Mouse (Mus musculus): ENCODE results near the gene Erich4. TPM values are rescaled to one million over a fixed set of nuclear protein-coding genes. Genes with fewer than 3 reads are reported as not detected.

Gene Erich4
- polyA plus RNA-seq, 1 experiment from 2014 or later: not detected

- Histone ChIP-seq H3K27ac (no peak overlapping the region), H3K36me3 (peaks cover 39% of the 10 kb centered on the region), H3K9ac (no peak overlapping the region), H3K9me3 (no peaks in the 10 kb centered on the region), H3K4me1 (no peaks in the 10 kb centered on the region), H3K4me3 (no peak overlapping the region), H3K27me3 (replicated peaks) (no peaks in the 10 kb centered on the region), H3K4me2 (replicated peaks) (no peak overlapping the region)
- ATAC-seq (ENCODE audit: low FRiP score, low read depth): no peak; the same call in 1 of the 2 replicates
- WGBS: 94% methylated on average over 5 of the region's 5 CpGs
Observed at GRCm38 (mm10) chr7:25637099-25637498, 21.4 kb upstream of the Erich4 start.

- Histone ChIP-seq H3K4me3 (no peak overlapping the region), H3K9ac (no peak overlapping the region), H3K27me3 (replicated peaks) (no peaks in the 10 kb centered on the region), H3K4me2 (replicated peaks) (no peak overlapping the region), H3K9me3 (no peaks in the 10 kb centered on the region), H3K4me1 (no peaks in the 10 kb centered on the region), H3K27ac (no peak overlapping the region), H3K36me3 (peaks cover 45% of the 10 kb centered on the region)
- no peak for ATAC-seq (ENCODE audit: low FRiP score, low read depth)
- 78% methylated on average over 3 of the region's 3 CpGs for WGBS
Observed at GRCm38 (mm10) chr7:25636373-25636772, 20.7 kb upstream of the Erich4 start.

GRCm38 (mm10) chr7:25632679-25633078 lies 17.0 kb upstream of the Erich4 start:
- peaks cover 57% of the 10 kb centered on the region for H3K36me3 ChIP-seq
- 89% methylated on average over 5 of the region's 5 CpGs for WGBS
- no peak overlapping the region for H3K4me2 ChIP-seq (replicated peaks)
- H3K4me1 ChIP-seq: peaks cover 2% of the 10 kb centered on the region; the same call in 1 of the 2 replicates
- ATAC-seq (ENCODE audit: low FRiP score, low read depth): no peak
- no peak overlapping the region for H3K4me3 ChIP-seq
- H3K27me3 ChIP-seq (replicated peaks): peaks cover 15% of the 10 kb centered on the region
- no peak overlapping the region for H3K27ac ChIP-seq
- H3K9ac ChIP-seq: no peak overlapping the region
- no peaks in the 10 kb centered on the region for H3K9me3 ChIP-seq

- H3K4me1 ChIP-seq: peaks cover 12% of the 10 kb centered on the region
- H3K36me3 ChIP-seq: peaks cover 56% of the 10 kb centered on the region
- peaks cover 21% of the 10 kb centered on the region for H3K27me3 ChIP-seq (replicated peaks)
- H3K4me2 ChIP-seq (replicated peaks): peak overlapping the region; percentile 57
- WGBS: 70% methylated on average over 8 of the region's 8 CpGs
- H3K27ac ChIP-seq: no peak overlapping the region
- H3K4me3 ChIP-seq: no peak overlapping the region
- no peak for ATAC-seq (ENCODE audit: low FRiP score, low read depth)
- H3K9me3 ChIP-seq: no peaks in the 10 kb centered on the region
- no peak overlapping the region for H3K9ac ChIP-seq
Observed at GRCm38 (mm10) chr7:25628323-25628620, 12.6 kb upstream of the Erich4 start.

- 21% methylated on average over 37 of the region's 38 CpGs for WGBS
- peak overlapping the region; percentile 57 for H3K4me2 ChIP-seq (replicated peaks)
- H3K27me3 ChIP-seq (replicated peaks): peaks cover 21% of the 10 kb centered on the region
- peak overlapping the region; percentile 22; the same call in 1 of the 2 replicates for H3K4me3 ChIP-seq
- peak overlapping the region; percentile 21 for H3K9ac ChIP-seq
- ATAC-seq (ENCODE audit: low FRiP score, low read depth): peak; percentile 27; the same call in 1 of the 2 replicates
- H3K27ac ChIP-seq: no peak overlapping the region
- peaks cover 50% of the 10 kb centered on the region for H3K36me3 ChIP-seq
- no peaks in the 10 kb centered on the region for H3K9me3 ChIP-seq
- H3K4me1 ChIP-seq: peaks cover 12% of the 10 kb centered on the region
Observed at GRCm38 (mm10) chr7:25627431-25628322, 12.0 kb upstream of the Erich4 start.

- H3K4me3 ChIP-seq: peak within 1 kb of the TSS; percentile 22; the same call in 1 of the 2 replicates
- ATAC-seq (ENCODE audit: low FRiP score, low read depth): peak; percentile 25; the same call in 1 of the 2 replicates
- 18% methylated on average over 29 of the region's 29 CpGs for WGBS
- no peaks in the 10 kb centered on the region for H3K9me3 ChIP-seq
- H3K4me1 ChIP-seq: peaks cover 12% of the 10 kb centered on the region
- H3K27ac ChIP-seq: no peak within 1 kb of the TSS
- H3K4me2 ChIP-seq (replicated peaks): peak within 1 kb of the TSS; percentile 57
- H3K27me3 ChIP-seq (replicated peaks): peaks cover 21% of the 10 kb centered on the region
- H3K9ac ChIP-seq: peak within 1 kb of the TSS; percentile 21
- H3K36me3 ChIP-seq: peaks cover 50% of the 10 kb centered on the region
Observed at GRCm38 (mm10) chr7:25626509-25627430, 11.1 kb upstream of the Erich4 start, which contains the start of gene B3gnt8. Gene B3gnt8, plus strand, starts transcription at chr7:25626654.

GRCm38 (mm10) chr7:25625594-25626250 lies 10.0 kb upstream of the Erich4 start:
- ATAC-seq (ENCODE audit: low FRiP score, low read depth): no peak
- 77% methylated on average over 10 of the region's 10 CpGs for WGBS
- H3K9me3 ChIP-seq: no peaks in the 10 kb centered on the region
- no peak overlapping the region for H3K4me3 ChIP-seq
- H3K36me3 ChIP-seq: peaks cover 40% of the 10 kb centered on the region
- peaks cover 21% of the 10 kb centered on the region for H3K27me3 ChIP-seq (replicated peaks)
- H3K4me1 ChIP-seq: peaks cover 12% of the 10 kb centered on the region
- H3K9ac ChIP-seq: no peak overlapping the region
- no peak overlapping the region for H3K27ac ChIP-seq
- H3K4me2 ChIP-seq (replicated peaks): no peak overlapping the region

GRCm38 (mm10) chr7:25624851-25625250 lies 9.2 kb upstream of the Erich4 start:
- Histone ChIP-seq H3K36me3 (peaks cover 31% of the 10 kb centered on the region), H3K9me3 (no peaks in the 10 kb centered on the region), H3K27me3 (replicated peaks) (peaks cover 21% of the 10 kb centered on the region), H3K4me3 (no peak overlapping the region), H3K4me2 (replicated peaks) (no peak overlapping the region), H3K4me1 (peaks cover 12% of the 10 kb centered on the region), H3K9ac (no peak overlapping the region), H3K27ac (no peak overlapping the region)
- no peak for ATAC-seq (ENCODE audit: low FRiP score, low read depth)
- 79% methylated on average over 5 of the region's 5 CpGs for WGBS

GRCm38 (mm10) chr7:25623857-25624370 lies 8.2 kb upstream of the Erich4 start:
- Histone ChIP-seq H3K36me3 (peaks cover 23% of the 10 kb centered on the region), H3K4me1 (peaks cover 13% of the 10 kb centered on the region)

GRCm38 (mm10) chr7:25620751-25621150 lies 5.1 kb upstream of the Erich4 start:
- Histone ChIP-seq H3K9me3 (no peaks in the 10 kb centered on the region), H3K9ac (no peak overlapping the region), H3K27ac (no peak overlapping the region), H3K4me2 (replicated peaks) (no peak overlapping the region), H3K4me1 (0 out of 2 replicates have a peak, but pooled peaks cover 4% of the 10 kb centered on the region), H3K4me3 (no peak overlapping the region), H3K27me3 (replicated peaks) (no peaks in the 10 kb centered on the region), H3K36me3 (peaks cover 20% of the 10 kb centered on the region)
- no peak for ATAC-seq (ENCODE audit: low FRiP score, low read depth)
- 94% methylated on average over 11 of the region's 11 CpGs for WGBS

More at GRCm38 (mm10) chr7:25623857-25624370, 8.2 kb upstream of the Erich4 start:
- Histone ChIP-seq H3K4me3 (no peak overlapping the region), H3K27me3 (replicated peaks) (peaks cover 18% of the 10 kb centered on the region), H3K4me2 (replicated peaks) (no peak overlapping the region), H3K27ac (no peak overlapping the region), H3K9me3 (no peaks in the 10 kb centered on the region), H3K9ac (no peak overlapping the region)
- ATAC-seq (ENCODE audit: low FRiP score, low read depth): no peak
- WGBS: 91% methylated on average over 11 of the region's 11 CpGs

GRCm38 (mm10) chr7:25620101-25620500 lies 4.4 kb upstream of the Erich4 start:
- no peaks in the 10 kb centered on the region for H3K27me3 ChIP-seq (replicated peaks)
- 0 out of 2 replicates have a peak, but pooled peaks cover 4% of the 10 kb centered on the region for H3K4me1 ChIP-seq
- 0 out of 2 replicates have a peak overlapping the region, but pooled peaks have one; percentile 57 for H3K4me3 ChIP-seq
- H3K36me3 ChIP-seq: peaks cover 19% of the 10 kb centered on the region
- no peak overlapping the region for H3K27ac ChIP-seq
- no peaks in the 10 kb centered on the region for H3K9me3 ChIP-seq
- ATAC-seq (ENCODE audit: low FRiP score, low read depth): no peak
- H3K9ac ChIP-seq: no peak overlapping the region
- WGBS: 91% methylated on average over 5 of the region's 5 CpGs
- H3K4me2 ChIP-seq (replicated peaks): peak overlapping the region; percentile 66

All from neural tube, embryonic 12.5 days (tissue).